Mouse (Mus musculus) cerebellum, adult 2 months (tissue): ENCODE measurements around the gene Zbtb7a. TPM values are rescaled to one million over a fixed set of nuclear protein-coding genes. Genes with fewer than 3 reads are reported as not detected.

Source experiments
- DNase-seq, 2 experiments: peaks; one replicate each; pipeline ENCODE4 v3.0.0; 2021
- H3K27ac ChIP-seq: fragments of 200-500 bp; 2 replicates; pipeline ENCODE4 v1.5.1; 2012; ENCODE audit warnings: low read length, control low read depth, inconsistent platforms; ENCODE audit not compliant: insufficient read depth
- H3K27me3 ChIP-seq: fragments of 200-500 bp; 2 replicates; pipeline ENCODE4 v1.6.1; 2012; ENCODE audit warnings: inconsistent platforms, mild to moderate bottlenecking, low read length, moderate library complexity; ENCODE audit not compliant: control insufficient read depth, insufficient read depth
- H3K4me1 ChIP-seq: fragments of 200-500 bp; 2 replicates; pipeline ENCODE4 v1.6.1; 2011; ENCODE audit warnings: low read length; ENCODE audit not compliant: control insufficient read depth, insufficient read depth
- H3K4me3 ChIP-seq: fragments of 200-500 bp; replicated peaks from 2 replicates; pipeline ENCODE3; 2011; ENCODE audit warnings: mild to moderate bottlenecking, low read depth, low read length, control low read depth; ENCODE audit not compliant: insufficient read depth
- CTCF ChIP-seq: fragments of 200-500 bp; IDR thresholded peaks from 2 replicates; pipeline ENCODE4 v1.5.1; 2011; ENCODE audit warnings: low read depth, mild to moderate bottlenecking, control low read depth, low read length, moderate library complexity, borderline replicate concordance; ENCODE audit not compliant: insufficient read depth
- POLR2A ChIP-seq: fragments of 200-500 bp; IDR thresholded peaks from 2 replicates; pipeline ENCODE4 v1.6.1; 2011; ENCODE audit warnings: low read length, control low read depth, borderline replicate concordance; ENCODE audit not compliant: insufficient read depth
- WGBS: fragments of 180-500 bp; shearing (Covaris S2); methylation state at CpG from one replicate; pipeline ENCODE4 v1.1.7; 2018; 5-methylcytosine and 5-hydroxymethylcytosine counted together
- polyA plus RNA-seq: library from polyadenylated mRNA; depleted of rRNA; stranded (reverse); fragments of >200 nt; gene quantifications from 2 replicates; pipeline ENCODE4 v1.2.3, GENCODE M21; 2012

Zbtb7a gene
- polyA plus RNA-seq, 1 experiment: 62.9 TPM

GRCm38 (mm10) chr10:81191342-81191982 is 56.4 kb downstream of the Zbtb7a start:
- no peaks in the 10 kb centered on the region for H3K27me3 ChIP-seq
- WGBS: 80% methylated on average over 18 of the region's 18 CpGs
- no peak overlapping the region for H3K27ac ChIP-seq
- no peak overlapping the region for H3K4me3 ChIP-seq
- TF ChIP-seq POLR2A: no peak
- no peak for TF ChIP-seq CTCF
- peak in 1 of 2 experiments; percentile 45 for DNase-seq
- peaks cover 5% of the 10 kb centered on the region for H3K4me1 ChIP-seq

GRCm38 (mm10) chr10:81192270-81192967 is 57.4 kb downstream of the Zbtb7a start:
- under 1% methylated on average over 93 of the region's 93 CpGs for WGBS
- H3K27me3 ChIP-seq: no peaks in the 10 kb centered on the region
- no peak for TF ChIP-seq CTCF
- peak; percentile 83 for TF ChIP-seq POLR2A
- H3K4me1 ChIP-seq: peaks cover 5% of the 10 kb centered on the region
- peak overlapping the region; percentile 58 for H3K4me3 ChIP-seq
- DNase-seq: peak; percentile 88 to 91
- peak overlapping the region; percentile 71 for H3K27ac ChIP-seq

- Histone ChIP-seq H3K4me1 (peaks cover 5% of the 10 kb centered on the region), H3K4me3 (peak overlapping the region; percentile 58), H3K27ac (peak overlapping the region; percentile 71), H3K27me3 (no peaks in the 10 kb centered on the region)
- TF ChIP-seq CTCF (no peak), POLR2A (no peak)
- peak; percentile 60 to 72 for DNase-seq
- WGBS: 1% methylated on average over 19 of the region's 19 CpGs
These were observed 58.0 kb downstream of the Zbtb7a start for GRCm38 (mm10) chr10:81192968-81193501.

- DNase-seq: peak in 1 of 2 experiments; percentile 53
- H3K27ac ChIP-seq: no peak overlapping the region
- WGBS: 12% methylated on average over 37 of the region's 37 CpGs
- no peak overlapping the region for H3K4me3 ChIP-seq
- peaks cover 5% of the 10 kb centered on the region for H3K4me1 ChIP-seq
- TF ChIP-seq CTCF (no peak), POLR2A (no peak)
- H3K27me3 ChIP-seq: no peaks in the 10 kb centered on the region
These were observed 59.2 kb downstream of the Zbtb7a start for GRCm38 (mm10) chr10:81193991-81194774.

GRCm38 (mm10) chr10:81195300-81195699 is 60.3 kb downstream of the Zbtb7a start:
- TF ChIP-seq POLR2A (no peak), CTCF (no peak)
- Histone ChIP-seq H3K4me3 (no peak overlapping the region), H3K27ac (no peak overlapping the region), H3K4me1 (peaks cover 5% of the 10 kb centered on the region), H3K27me3 (no peaks in the 10 kb centered on the region)
- no peak for DNase-seq
- 75% methylated on average over 4 of the region's 4 CpGs for WGBS

- no peak overlapping the region for H3K4me3 ChIP-seq
- no peak for TF ChIP-seq POLR2A
- TF ChIP-seq CTCF: no peak
These were observed 61.5 kb downstream of the Zbtb7a start for GRCm38 (mm10) chr10:81196470-81197065.

GRCm38 (mm10) chr10:81197305-81197704 is 62.3 kb downstream of the Zbtb7a start:
- TF ChIP-seq POLR2A (no peak), CTCF (no peak)
- no peak overlapping the region for H3K4me3 ChIP-seq
- no peak overlapping the region for H3K27ac ChIP-seq
- WGBS: 48% methylated on average over 6 of the region's 6 CpGs
- H3K4me1 ChIP-seq: peaks cover 5% of the 10 kb centered on the region
- H3K27me3 ChIP-seq: no peaks in the 10 kb centered on the region
- DNase-seq: no peak

More at GRCm38 (mm10) chr10:81196470-81197065, 61.5 kb downstream of the Zbtb7a start:
- 68% methylated on average over 11 of the region's 11 CpGs for WGBS
- Histone ChIP-seq H3K27me3 (no peaks in the 10 kb centered on the region), H3K27ac (no peak overlapping the region), H3K4me1 (peaks cover 5% of the 10 kb centered on the region)
- DNase-seq: no peak
